Comparison of ENCODE assay signal across 7 mouse cellular contexts in the genomic region with DNA sequence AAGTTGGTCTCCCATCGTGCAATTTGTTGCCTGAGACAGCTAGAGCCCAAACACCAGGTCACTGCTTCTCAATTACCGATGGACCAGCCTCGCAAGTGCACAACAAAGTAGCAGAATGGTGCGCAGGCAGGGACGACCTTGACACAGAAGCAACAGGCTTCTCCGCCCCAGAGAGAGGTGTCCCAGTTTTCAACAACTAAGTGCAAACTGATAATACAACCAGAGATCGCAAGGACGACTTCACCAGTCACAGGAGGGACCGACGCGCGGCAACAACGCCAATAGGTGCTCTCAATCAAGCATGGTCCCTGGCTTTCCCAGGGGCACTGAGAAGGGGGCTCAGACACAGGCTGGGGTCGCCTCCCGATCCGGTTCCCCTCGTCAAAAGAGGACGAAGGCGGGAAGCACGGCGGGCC. TPM values are rescaled to one million over a fixed set of nuclear protein-coding genes. Genes with fewer than 3 reads are reported as not detected.
A peak's percentile ranks its signal among the peaks of the same experiment; 100 is the strongest.
DNase-seq lines count a peak whose midpoint lies in the region; ATAC-seq lines count a peak whose summit lies in the region.

No protein-coding gene starts in this region.

- peak overlapping the region; percentile 70 for H3K4me3 ChIP-seq in hindbrain, embryonic 13.5 days

- peak overlapping the region; percentile 46; the same call in 1 of the 2 replicates for H3K27ac ChIP-seq in hindbrain, embryonic 13.5 days

- ATAC-seq in hindbrain, embryonic 13.5 days (ENCODE audit: low FRiP score) = no peak; the same call in 1 of the 2 replicates

- under 1% methylated on average over 21 of the region's 21 CpGs for WGBS in hindbrain, embryonic 13.5 days

- peaks cover 25% of the 10 kb centered on the region for H3K4me1 ChIP-seq in hindbrain, embryonic 13.5 days (replicated peaks)

- H3K4me2 ChIP-seq in hindbrain, embryonic 13.5 days = peak overlapping the region; percentile 91

- H3K27me3 ChIP-seq in hindbrain, embryonic 13.5 days = 0 out of 2 replicates have a peak, but pooled peaks cover 10% of the 10 kb centered on the region

- DNase-seq in spleen, adult 12 weeks (ENCODE audit: low spot score) = peak; percentile 13
- DNase-seq in spleen, adult 18-20 months = no peak
- peak; percentile 54 for DNase-seq in c-Kit-positive CD71-positive TER-119-positive erythroid progenitor cells, embryonic 14.5 days (ENCODE audit: low spot score)
- peak; percentile 39 for DNase-seq in mesoderm, embryonic 11.5 days (ENCODE audit: low read depth, low spot score)
- DNase-seq in layer of hippocampus, adult 11-12 months (ENCODE audit: low spot score) = no peak
- DNase-seq in layer of hippocampus, postnatal 36 days = no peak

- H3K9me3 ChIP-seq in hindbrain, embryonic 13.5 days = no peaks in the 10 kb centered on the region

- no peaks in the 10 kb centered on the region for H3K36me3 ChIP-seq in hindbrain, embryonic 13.5 days

- H3K9ac ChIP-seq in hindbrain, embryonic 13.5 days = peak overlapping the region; percentile 78

RNA-seq across cellular contexts. Expression of a gene that starts 30.7 kb away (rescaled TPM):
- 5.0 and 6.8 TPM in 2 replicates for polyA plus RNA-seq in hindbrain, embryonic 13.5 days (2015; fragmentation: Nextera tagmentation; extraction: Ambion mirVana)
- 1 to 10 TPM; 3.8 to 5.5 TPM for total RNA-seq in layer of hippocampus, postnatal 36 days (2021)

RNA-seq across cellular contexts. Expression of a gene that starts 30.7 kb away (rescaled TPM):
- polyA plus RNA-seq in hindbrain, embryonic 13.5 days (2015; fragmentation: Nextera tagmentation; extraction: Ambion mirVana) = 32.8 and 33.2 TPM in 2 replicates
- total RNA-seq in layer of hippocampus, postnatal 36 days (2021) = 10 to 100 TPM; 23.1 to 26.2 TPM

Comparison
In these comparisons a context has a peak if more than half of its experiments do, and no peak if none do; other contexts are left out.
1. DNase-seq: peak in spleen, adult 12 weeks (single experiment), c-Kit-positive CD71-positive TER-119-positive erythroid progenitor cells, embryonic 14.5 days (single experiment) and mesoderm, embryonic 11.5 days (single experiment); none in spleen, adult 18-20 months (0 of 2), layer of hippocampus, adult 11-12 months (single experiment) and layer of hippocampus, postnatal 36 days (0 of 2).